In the genomic region with DNA sequence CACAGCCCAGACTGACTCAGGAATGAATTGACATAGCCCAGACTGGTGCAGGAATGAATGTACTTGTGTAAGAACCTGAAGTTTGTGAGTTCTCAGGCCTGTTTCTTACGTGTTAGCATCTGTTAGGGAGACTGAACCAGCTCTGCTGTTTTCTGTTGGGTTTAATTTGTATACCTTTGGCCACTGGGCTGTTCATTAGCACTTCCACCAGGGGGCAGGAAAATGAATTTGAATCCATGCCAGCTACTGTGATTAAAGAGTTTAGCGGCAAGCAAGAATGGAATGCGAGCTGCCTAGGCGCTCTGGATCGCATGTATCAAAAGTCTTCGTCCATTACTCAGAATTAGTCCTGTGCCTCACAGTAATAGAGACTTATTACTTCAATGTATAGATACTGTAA, we compare ENCODE assay signal across 8 mouse cellular contexts.
DNase-seq lines count a peak whose midpoint lies in the region; ATAC-seq and TF ChIP-seq lines count a peak whose summit lies in the region.

No protein-coding gene starts in this region.

- no peak overlapping the region for H3K9ac ChIP-seq in intestine, embryonic 14.5 days (ENCODE audit: low read length)
- no peak overlapping the region for H3K9ac ChIP-seq in intestine, embryonic 15.5 days

- H3K27me3 ChIP-seq in intestine, embryonic 14.5 days (replicated peaks; ENCODE audit: control insufficient read depth, insufficient read depth, low read length) = no peaks in the 10 kb centered on the region
- no peaks in the 10 kb centered on the region for H3K27me3 ChIP-seq in intestine, embryonic 15.5 days (replicated peaks)

- peak; percentile 56; the same call in 1 of the 2 replicates for TF ChIP-seq CTCF in brain, embryonic 14.5 days (IDR thresholded peaks at IDR 0.05; ENCODE audit: borderline replicate concordance, extremely low read depth, insufficient read depth, insufficient read length)

- TF ChIP-seq POLR2A in brain, embryonic 14.5 days (IDR thresholded peaks at IDR 0.05; ENCODE audit: borderline replicate concordance, extremely low read depth, insufficient read depth, insufficient read length, poor library complexity, severe bottlenecking) = no peak

- peak; percentile 68 for DNase-seq in intestine, embryonic 14.5 days (ENCODE audit: low spot score)
- DNase-seq in brain, embryonic 14.5 days (ENCODE audit: low read depth) = peak; percentile 80
- peak; percentile 52 for DNase-seq in forelimb bud, embryonic 11.5 days (ENCODE audit: low read depth, low spot score)
- DNase-seq in kidney, postnatal 10 days = peak; percentile 78
- no peak for DNase-seq in yolk sac, embryonic 10.5 days (ENCODE audit: low spot score)

- no peaks in the 10 kb centered on the region for H3K4me1 ChIP-seq in intestine, embryonic 14.5 days (replicated peaks; ENCODE audit: control insufficient read depth, insufficient read depth, low read length)
- H3K4me1 ChIP-seq in intestine, embryonic 15.5 days (replicated peaks) = no peaks in the 10 kb centered on the region

- H3K4me2 ChIP-seq in intestine, embryonic 14.5 days (ENCODE audit: low read length) = no peak overlapping the region
- H3K4me2 ChIP-seq in intestine, embryonic 15.5 days (replicated peaks) = no peak overlapping the region

- ATAC-seq in intestine, embryonic 14.5 days (replicated peaks; ENCODE audit: low FRiP score, low TSS enrichment, low read depth) = no peak
- ATAC-seq in intestine, embryonic 15.5 days = no peak
- peak; percentile 39 for ATAC-seq in CD4-positive, CD25-positive, alpha-beta regulatory T cell, adult 4 months
- ATAC-seq in megakaryocyte progenitor cell, adult 5-6 weeks (replicated peaks; ENCODE audit: poor library complexity) = peak; percentile 74

- H3K9me3 ChIP-seq in intestine, embryonic 14.5 days (ENCODE audit: control insufficient read depth, low read length) = no peaks in the 10 kb centered on the region
- no peaks in the 10 kb centered on the region for H3K9me3 ChIP-seq in intestine, embryonic 15.5 days

- WGBS in intestine, embryonic 14.5 days = 33% methylated on average over 6 of the region's 6 CpGs
- 33% methylated on average over 6 of the region's 6 CpGs for WGBS in intestine, embryonic 15.5 days

- no peak overlapping the region; the same call in 1 of the 2 replicates for H3K27ac ChIP-seq in intestine, embryonic 14.5 days (ENCODE audit: low read depth)
- H3K27ac ChIP-seq in intestine, embryonic 15.5 days = no peak overlapping the region

- peaks cover 9% of the 10 kb centered on the region; the same call in 1 of the 2 replicates for H3K36me3 ChIP-seq in intestine, embryonic 14.5 days (ENCODE audit: control insufficient read depth, insufficient read depth, low read length)
- H3K36me3 ChIP-seq in intestine, embryonic 15.5 days = no peaks in the 10 kb centered on the region

- H3K4me3 ChIP-seq in intestine, embryonic 14.5 days (ENCODE audit: low read depth, low read length) = no peak overlapping the region
- no peak overlapping the region for H3K4me3 ChIP-seq in intestine, embryonic 15.5 days (replicated peaks)

Comparison
In these comparisons a context has a peak if more than half of its experiments do, and no peak if none do; other contexts are left out.
1. ATAC-seq: peak in CD4-positive, CD25-positive, alpha-beta regulatory T cell, adult 4 months (single experiment) and megakaryocyte progenitor cell, adult 5-6 weeks (single experiment); none in intestine, embryonic 14.5 days (single experiment) and intestine, embryonic 15.5 days (single experiment).